Mouse (Mus musculus): ENCODE results near the gene Nrxn3. TPM values are rescaled to one million over a fixed set of nuclear protein-coding genes. Genes with fewer than 3 reads are reported as not detected.

Nrxn3 gene
- polyA plus RNA-seq, 1 experiment from 2014 or later = 29.2 TPM

GRCm38 (mm10) chr12:90041038-90041437 lies 1318.4 kb downstream of the Nrxn3 start:
- no peaks in the 10 kb centered on the region for H3K4me1 ChIP-seq (ENCODE audit: control insufficient read depth, insufficient read depth, low read length)
- no peaks in the 10 kb centered on the region for H3K36me3 ChIP-seq (ENCODE audit: control insufficient read depth, insufficient read depth, low read length)
- no peaks in the 10 kb centered on the region for H3K27me3 ChIP-seq (ENCODE audit: control insufficient read depth, insufficient read depth, low read length)
- no peak overlapping the region for H3K4me2 ChIP-seq (ENCODE audit: low read depth)
- no peak overlapping the region for H3K9ac ChIP-seq (ENCODE audit: low read length)
- DNase-seq (ENCODE audit: low spot score) (no peak), ATAC-seq (ENCODE audit: insufficient read depth, low FRiP score, low TSS enrichment) (no peak)
- H3K4me3 ChIP-seq (ENCODE audit: low read depth, low read length) = no peak overlapping the region
- 55% methylated on average over 1 of the region's 1 CpGs for WGBS
- H3K27ac ChIP-seq (ENCODE audit: low read depth, low read length) = no peak overlapping the region
- no peaks in the 10 kb centered on the region for H3K9me3 ChIP-seq (ENCODE audit: control insufficient read depth, low read length)

- H3K4me3 ChIP-seq (ENCODE audit: low read depth, low read length) = no peak overlapping the region
- WGBS = 88% methylated on average over 5 of the region's 5 CpGs
Observed at GRCm38 (mm10) chr12:90056256-90056655, 1333.6 kb downstream of the Nrxn3 start.

GRCm38 (mm10) chr12:90059786-90060185 lies 1337.1 kb downstream of the Nrxn3 start:
- Histone ChIP-seq H3K9ac (ENCODE audit: low read length) (no peak overlapping the region), H3K9me3 (ENCODE audit: control insufficient read depth, low read length) (no peaks in the 10 kb centered on the region), H3K4me3 (ENCODE audit: low read depth, low read length) (no peak overlapping the region), H3K4me2 (ENCODE audit: low read depth) (no peak overlapping the region), H3K27me3 (ENCODE audit: control insufficient read depth, insufficient read depth, low read length) (no peaks in the 10 kb centered on the region), H3K4me1 (ENCODE audit: control insufficient read depth, insufficient read depth, low read length) (no peaks in the 10 kb centered on the region), H3K36me3 (ENCODE audit: control insufficient read depth, insufficient read depth, low read length) (no peaks in the 10 kb centered on the region), H3K27ac (ENCODE audit: low read depth, low read length) (no peak overlapping the region)
- ATAC-seq (ENCODE audit: insufficient read depth, low FRiP score, low TSS enrichment) (no peak), DNase-seq (ENCODE audit: low spot score) (no peak)
- WGBS = 80% methylated on average over 3 of the region's 3 CpGs

More at GRCm38 (mm10) chr12:90056256-90056655, 1333.6 kb downstream of the Nrxn3 start:
- no peaks in the 10 kb centered on the region for H3K27me3 ChIP-seq (ENCODE audit: control insufficient read depth, insufficient read depth, low read length)
- no peaks in the 10 kb centered on the region for H3K9me3 ChIP-seq (ENCODE audit: control insufficient read depth, low read length)
- H3K36me3 ChIP-seq (ENCODE audit: control insufficient read depth, insufficient read depth, low read length) = no peaks in the 10 kb centered on the region
- H3K27ac ChIP-seq (ENCODE audit: low read depth, low read length) = no peak overlapping the region
- H3K4me1 ChIP-seq (ENCODE audit: control insufficient read depth, insufficient read depth, low read length) = no peaks in the 10 kb centered on the region
- no peak for ATAC-seq (ENCODE audit: insufficient read depth, low FRiP score, low TSS enrichment)
- no peak overlapping the region for H3K4me2 ChIP-seq (ENCODE audit: low read depth)
- no peak for DNase-seq (ENCODE audit: low spot score)
- no peak overlapping the region for H3K9ac ChIP-seq (ENCODE audit: low read length)

- ATAC-seq (ENCODE audit: insufficient read depth, low FRiP score, low TSS enrichment) (no peak), DNase-seq (ENCODE audit: low spot score) (peak; percentile 10)
- H3K27ac ChIP-seq (ENCODE audit: low read depth, low read length) = no peak overlapping the region
- H3K36me3 ChIP-seq (ENCODE audit: control insufficient read depth, insufficient read depth, low read length) = no peaks in the 10 kb centered on the region
- H3K4me2 ChIP-seq (ENCODE audit: low read depth) = no peak overlapping the region
- no peak overlapping the region for H3K9ac ChIP-seq (ENCODE audit: low read length)
- H3K27me3 ChIP-seq (ENCODE audit: control insufficient read depth, insufficient read depth, low read length) = no peaks in the 10 kb centered on the region
- 26% methylated on average over 3 of the region's 3 CpGs for WGBS
- no peaks in the 10 kb centered on the region for H3K4me1 ChIP-seq (ENCODE audit: control insufficient read depth, insufficient read depth, low read length)
- H3K9me3 ChIP-seq (ENCODE audit: control insufficient read depth, low read length) = no peaks in the 10 kb centered on the region
- no peak overlapping the region for H3K4me3 ChIP-seq (ENCODE audit: low read depth, low read length)
Observed at GRCm38 (mm10) chr12:90061312-90061711, 1338.6 kb downstream of the Nrxn3 start.

- no peak for DNase-seq (ENCODE audit: low spot score)
- Histone ChIP-seq H3K27me3 (ENCODE audit: control insufficient read depth, insufficient read depth, low read length) (no peaks in the 10 kb centered on the region), H3K4me3 (ENCODE audit: low read depth, low read length) (no peak overlapping the region), H3K4me1 (ENCODE audit: control insufficient read depth, insufficient read depth, low read length) (no peaks in the 10 kb centered on the region), H3K36me3 (ENCODE audit: control insufficient read depth, insufficient read depth, low read length) (no peaks in the 10 kb centered on the region), H3K27ac (ENCODE audit: low read depth, low read length) (no peak overlapping the region), H3K9ac (ENCODE audit: low read length) (no peak overlapping the region), H3K4me2 (ENCODE audit: low read depth) (no peak overlapping the region), H3K9me3 (ENCODE audit: control insufficient read depth, low read length) (no peaks in the 10 kb centered on the region)
- ATAC-seq (ENCODE audit: insufficient read depth, low FRiP score, low TSS enrichment) = no peak
- 61% methylated on average over 5 of the region's 5 CpGs for WGBS
Observed at GRCm38 (mm10) chr12:90062219-90062618, 1339.5 kb downstream of the Nrxn3 start.

GRCm38 (mm10) chr12:90063443-90063842 lies 1340.8 kb downstream of the Nrxn3 start:
- no peak for ATAC-seq (ENCODE audit: insufficient read depth, low FRiP score, low TSS enrichment)
- H3K4me1 ChIP-seq (ENCODE audit: control insufficient read depth, insufficient read depth, low read length) = no peaks in the 10 kb centered on the region
- H3K4me3 ChIP-seq (ENCODE audit: low read depth, low read length) = no peak overlapping the region
- H3K27ac ChIP-seq (ENCODE audit: low read depth, low read length) = no peak overlapping the region
- no peak for DNase-seq (ENCODE audit: low spot score)
- H3K4me2 ChIP-seq (ENCODE audit: low read depth) = no peak overlapping the region
- 92% methylated on average over 2 of the region's 2 CpGs for WGBS
- H3K27me3 ChIP-seq (ENCODE audit: control insufficient read depth, insufficient read depth, low read length) = no peaks in the 10 kb centered on the region
- H3K36me3 ChIP-seq (ENCODE audit: control insufficient read depth, insufficient read depth, low read length) = no peaks in the 10 kb centered on the region
- H3K9me3 ChIP-seq (ENCODE audit: control insufficient read depth, low read length) = no peaks in the 10 kb centered on the region
- H3K9ac ChIP-seq (ENCODE audit: low read length) = no peak overlapping the region

- H3K4me2 ChIP-seq (ENCODE audit: low read depth) = no peak overlapping the region
- H3K27ac ChIP-seq (ENCODE audit: low read depth, low read length) = no peak overlapping the region
- no peak overlapping the region for H3K4me3 ChIP-seq (ENCODE audit: low read depth, low read length)
- H3K27me3 ChIP-seq (ENCODE audit: control insufficient read depth, insufficient read depth, low read length) = no peaks in the 10 kb centered on the region
- no peaks in the 10 kb centered on the region for H3K9me3 ChIP-seq (ENCODE audit: control insufficient read depth, low read length)
- ATAC-seq (ENCODE audit: insufficient read depth, low FRiP score, low TSS enrichment) (no peak), DNase-seq (ENCODE audit: low spot score) (no peak)
- no peak overlapping the region for H3K9ac ChIP-seq (ENCODE audit: low read length)
- no peaks in the 10 kb centered on the region for H3K4me1 ChIP-seq (ENCODE audit: control insufficient read depth, insufficient read depth, low read length)
- no peaks in the 10 kb centered on the region for H3K36me3 ChIP-seq (ENCODE audit: control insufficient read depth, insufficient read depth, low read length)
Observed at GRCm38 (mm10) chr12:90085862-90086261, 1363.2 kb downstream of the Nrxn3 start.

GRCm38 (mm10) chr12:90095754-90096153 lies 1373.1 kb downstream of the Nrxn3 start:
- 64% methylated on average over 1 of the region's 1 CpGs for WGBS
- H3K27me3 ChIP-seq (ENCODE audit: control insufficient read depth, insufficient read depth, low read length) = no peaks in the 10 kb centered on the region
- H3K9me3 ChIP-seq (ENCODE audit: control insufficient read depth, low read length) = no peaks in the 10 kb centered on the region
- no peaks in the 10 kb centered on the region for H3K4me1 ChIP-seq (ENCODE audit: control insufficient read depth, insufficient read depth, low read length)
- no peak overlapping the region for H3K27ac ChIP-seq (ENCODE audit: low read depth, low read length)
- H3K4me3 ChIP-seq (ENCODE audit: low read depth, low read length) = no peak overlapping the region
- no peaks in the 10 kb centered on the region for H3K36me3 ChIP-seq (ENCODE audit: control insufficient read depth, insufficient read depth, low read length)
- H3K9ac ChIP-seq (ENCODE audit: low read length) = no peak overlapping the region
- no peak for DNase-seq (ENCODE audit: low spot score)
- no peak for ATAC-seq (ENCODE audit: insufficient read depth, low FRiP score, low TSS enrichment)
- no peak overlapping the region for H3K4me2 ChIP-seq (ENCODE audit: low read depth)

- no peaks in the 10 kb centered on the region for H3K27me3 ChIP-seq (ENCODE audit: control insufficient read depth, insufficient read depth, low read length)
- no peak overlapping the region for H3K27ac ChIP-seq (ENCODE audit: low read depth, low read length)
- ATAC-seq (ENCODE audit: insufficient read depth, low FRiP score, low TSS enrichment) (0 out of 2 replicates have a peak, but pooled peaks have one; percentile 41), DNase-seq (ENCODE audit: low spot score) (peak; percentile 13)
- H3K4me2 ChIP-seq (ENCODE audit: low read depth) = no peak overlapping the region
- no peak overlapping the region for H3K9ac ChIP-seq (ENCODE audit: low read length)
- H3K9me3 ChIP-seq (ENCODE audit: control insufficient read depth, low read length) = no peaks in the 10 kb centered on the region
- no peak overlapping the region for H3K4me3 ChIP-seq (ENCODE audit: low read depth, low read length)
- no peaks in the 10 kb centered on the region for H3K4me1 ChIP-seq (ENCODE audit: control insufficient read depth, insufficient read depth, low read length)
- no peaks in the 10 kb centered on the region for H3K36me3 ChIP-seq (ENCODE audit: control insufficient read depth, insufficient read depth, low read length)
Observed at GRCm38 (mm10) chr12:90113351-90113791, 1390.7 kb downstream of the Nrxn3 start.
